Mouse (Mus musculus) midbrain, postnatal 0 days (tissue): ENCODE measurements around the gene Nkg7. TPM values are rescaled to one million over a fixed set of nuclear protein-coding genes. Genes with fewer than 3 reads are reported as not detected.

Source experiments
- ATAC-seq: fragments of 200-750 bp; cut with Nextera tagmentation; 2 replicates; pipeline ENCODE4 v1.8.0; 2017; ENCODE audit warnings: moderate number of reproducible peaks, mild to moderate bottlenecking, moderate TSS enrichment, moderate library complexity; ENCODE audit not compliant: low FRiP score
- DNase-seq: peaks from one replicate; pipeline ENCODE4 v3.0.0-alpha.2; 2015; ENCODE audit warnings: low spot score
- H3K27ac ChIP-seq: fragments of 300-500 bp; sonication (generic); 2 replicates; pipeline ENCODE4 v1.5.1; 2014; ENCODE audit warnings: low read depth, mild to moderate bottlenecking, low read length, mixed read lengths
- H3K27me3 ChIP-seq: fragments of 300-500 bp; sonication (generic); 2 replicates; pipeline ENCODE4 v1.6.1; 2014; ENCODE audit warnings: low read length, control low read depth, mixed read lengths; ENCODE audit not compliant: insufficient read depth
- H3K36me3 ChIP-seq: fragments of 300-500 bp; sonication (generic); 2 replicates; pipeline ENCODE4 v1.6.1; 2014; ENCODE audit warnings: low read length, control low read depth, mixed read lengths; ENCODE audit not compliant: insufficient read depth
- H3K4me1 ChIP-seq: fragments of 300-500 bp; sonication (generic); 2 replicates; pipeline ENCODE4 v1.6.1; 2014; ENCODE audit warnings: mild to moderate bottlenecking, control low read depth, antibody characterized with exemption, low read length, mixed read lengths; ENCODE audit not compliant: insufficient read depth
- H3K4me2 ChIP-seq: fragments of 300-500 bp; sonication (generic); 2 replicates; pipeline ENCODE4 v1.6.1; 2014; ENCODE audit warnings: low read depth, mild to moderate bottlenecking, low read length, mixed read lengths; ENCODE audit not compliant: poor library complexity, severe bottlenecking
- H3K4me3 ChIP-seq: fragments of 300-500 bp; sonication (generic); 2 replicates; pipeline ENCODE4 v1.5.1; 2014; ENCODE audit warnings: low read depth, mild to moderate bottlenecking, low read length, moderate library complexity
- H3K9ac ChIP-seq: fragments of 300-500 bp; sonication (generic); replicated peaks from 2 replicates; pipeline ENCODE4 v1.6.1; 2014; ENCODE audit warnings: mild to moderate bottlenecking, low read length, moderate library complexity, mixed read lengths; ENCODE audit not compliant: poor library complexity, severe bottlenecking
- H3K9me3 ChIP-seq: fragments of 300-500 bp; sonication (generic); 2 replicates; pipeline ENCODE4 v1.6.1; 2016; ENCODE audit warnings: low read length, control low read depth
- CTCF ChIP-seq: IDR thresholded peaks from 2 replicates; pipeline ENCODE4 v1.5.1; 2016; ENCODE audit warnings: antibody characterized with exemption, mild to moderate bottlenecking
- WGBS: fragments of 180-500 bp; shearing (Covaris S2); extraction: QIAGEN DNeasy Blood & Tissue Kit; methylation state at CpG from one replicate; pipeline ENCODE4 v1.1.7; 2014; 5-methylcytosine and 5-hydroxymethylcytosine counted together
- polyA plus RNA-seq: library from polyadenylated mRNA; unstranded; fragments of >200 nt; fragmentation: Nextera tagmentation; extraction: Ambion mirVana; gene quantifications from 2 replicates; pipeline ENCODE4 v1.2.1, GENCODE M21; 2015
- total RNA-seq: library from RNA; depleted of rRNA; stranded (reverse); fragments of >200 nt; gene quantifications from 2 replicates; pipeline ENCODE4 v1.2.3, GENCODE M21; 2014; rRNA removed

Gene Nkg7
- total RNA-seq (not detected in 2 replicates), polyA plus RNA-seq (0.32 TPM in 1 of 2 replicates, not detected in the other)

- H3K27ac ChIP-seq: no peak within 1 kb of the TSS
- no peaks in the 10 kb centered on the region for H3K27me3 ChIP-seq
- WGBS: 83% methylated on average over 10 of the region's 10 CpGs
- TF ChIP-seq CTCF: no peak
- H3K4me2 ChIP-seq: no peak within 1 kb of the TSS
- ATAC-seq (no peak), DNase-seq (no peak)
- H3K9me3 ChIP-seq: no peaks in the 10 kb centered on the region
- H3K9ac ChIP-seq: no peak within 1 kb of the TSS
- H3K4me3 ChIP-seq: no peak within 1 kb of the TSS
- no peaks in the 10 kb centered on the region for H3K4me1 ChIP-seq
- H3K36me3 ChIP-seq: no peaks in the 10 kb centered on the region
Measured at GRCm38 (mm10) chr7:43436341-43437255, at the start of gene Nkg7. Nkg7 (plus strand) TSS chr7:43437073.

- DNase-seq (no peak), ATAC-seq (no peak)
- H3K4me1 ChIP-seq: no peaks in the 10 kb centered on the region
- H3K9me3 ChIP-seq: no peaks in the 10 kb centered on the region
- no peak overlapping the region for H3K9ac ChIP-seq
- TF ChIP-seq CTCF: no peak
- no peaks in the 10 kb centered on the region for H3K27me3 ChIP-seq
- no peak overlapping the region for H3K27ac ChIP-seq
- no peaks in the 10 kb centered on the region for H3K36me3 ChIP-seq
- no peak overlapping the region for H3K4me3 ChIP-seq
- 76% methylated on average over 8 of the region's 8 CpGs for WGBS
- no peak overlapping the region for H3K4me2 ChIP-seq
Measured at GRCm38 (mm10) chr7:43392349-43393121, 44.3 kb upstream of the Nkg7 start.

- ATAC-seq (no peak), DNase-seq (no peak)
- 90% methylated on average over 2 of the region's 2 CpGs for WGBS
- Histone ChIP-seq H3K27ac (no peak overlapping the region), H3K27me3 (no peaks in the 10 kb centered on the region), H3K36me3 (no peaks in the 10 kb centered on the region), H3K4me1 (no peaks in the 10 kb centered on the region), H3K4me3 (no peak overlapping the region), H3K9ac (no peak overlapping the region), H3K9me3 (no peaks in the 10 kb centered on the region), H3K4me2 (no peak overlapping the region)
- no peak for TF ChIP-seq CTCF
Measured at GRCm38 (mm10) chr7:43399501-43399900, 37.4 kb upstream of the Nkg7 start.

- Histone ChIP-seq H3K4me2 (no peak overlapping the region), H3K9ac (no peak overlapping the region), H3K36me3 (no peaks in the 10 kb centered on the region), H3K9me3 (no peaks in the 10 kb centered on the region), H3K4me1 (no peaks in the 10 kb centered on the region), H3K27me3 (no peaks in the 10 kb centered on the region), H3K27ac (no peak overlapping the region), H3K4me3 (no peak overlapping the region)
- no peak for TF ChIP-seq CTCF
- 56% methylated on average over 2 of the region's 2 CpGs for WGBS
- DNase-seq (no peak), ATAC-seq (no peak)
Measured at GRCm38 (mm10) chr7:43402718-43403117, 34.2 kb upstream of the Nkg7 start.

GRCm38 (mm10) chr7:43407573-43407972, 29.3 kb upstream of the Nkg7 start:
- no peak for TF ChIP-seq CTCF
- Histone ChIP-seq H3K4me3 (no peak overlapping the region), H3K4me1 (no peaks in the 10 kb centered on the region), H3K4me2 (no peak overlapping the region), H3K27me3 (no peaks in the 10 kb centered on the region), H3K9ac (no peak overlapping the region), H3K36me3 (no peaks in the 10 kb centered on the region), H3K9me3 (no peaks in the 10 kb centered on the region), H3K27ac (no peak overlapping the region)
- DNase-seq: no peak
- no peak for ATAC-seq
- WGBS: 81% methylated on average over 3 of the region's 3 CpGs

GRCm38 (mm10) chr7:43408131-43408553, 28.7 kb upstream of the Nkg7 start, which contains the start of gene Siglecg:
Siglecg (plus strand) TSS chr7:43408204.
- 75% methylated on average over 4 of the region's 4 CpGs for WGBS

More at GRCm38 (mm10) chr7:43408131-43408553, 28.7 kb upstream of the Nkg7 start, which contains the start of gene Siglecg:
- TF ChIP-seq CTCF: no peak
- Histone ChIP-seq H3K36me3 (no peaks in the 10 kb centered on the region), H3K27ac (no peak within 1 kb of the TSS), H3K9ac (no peak within 1 kb of the TSS), H3K9me3 (no peaks in the 10 kb centered on the region), H3K4me2 (no peak within 1 kb of the TSS), H3K4me1 (no peaks in the 10 kb centered on the region), H3K4me3 (no peak within 1 kb of the TSS), H3K27me3 (no peaks in the 10 kb centered on the region)
- ATAC-seq (no peak), DNase-seq (no peak)
